8 mouse cellular contexts compared by ENCODE assay signal in the genomic region with DNA sequence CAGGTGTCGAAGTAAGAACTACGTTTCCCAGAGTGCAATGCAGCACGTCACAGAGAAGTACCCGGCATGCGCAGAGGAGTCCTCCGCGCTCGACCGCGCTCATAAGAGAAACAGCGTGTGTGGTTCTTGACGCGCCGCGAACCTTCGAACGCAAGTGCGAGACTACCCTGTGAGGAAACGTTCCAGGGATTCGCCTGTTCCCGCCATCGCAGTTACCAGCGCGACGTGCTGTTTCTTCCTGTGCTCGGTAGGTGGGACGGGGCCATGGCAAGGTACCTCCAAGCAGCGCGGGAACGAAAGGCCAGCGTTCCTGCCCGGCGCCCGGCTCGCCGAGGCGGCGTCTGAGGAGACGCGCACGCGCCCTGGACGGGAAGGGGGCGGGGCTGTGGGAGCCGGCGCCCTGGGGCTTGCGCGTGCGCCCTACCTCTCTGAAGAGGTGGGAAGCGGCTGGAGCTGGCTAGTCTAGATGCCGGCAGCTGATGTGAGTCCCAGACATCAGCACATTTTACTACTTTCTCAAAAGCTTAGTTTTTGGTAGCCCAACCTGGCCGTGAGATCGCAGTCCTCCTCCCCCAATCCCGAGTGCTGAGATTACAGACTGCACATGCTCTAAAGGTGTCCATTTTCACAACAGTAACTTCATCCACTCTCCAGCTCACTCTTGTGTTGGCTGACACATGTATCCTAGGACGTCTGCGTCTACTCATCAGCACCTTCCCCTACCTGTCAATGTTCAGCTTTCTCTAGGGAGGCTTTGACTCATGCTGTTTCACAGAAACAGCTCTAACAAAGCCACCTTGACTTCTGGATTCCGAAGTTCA. TPM values are rescaled to one million over a fixed set of nuclear protein-coding genes. Genes with fewer than 3 reads are reported as not detected.
A peak's percentile ranks its signal among the peaks of the same experiment; 100 is the strongest.
DNase-seq lines count a peak whose midpoint lies in the region; ATAC-seq and TF ChIP-seq lines count a peak whose summit lies in the region.

A gene (plus strand): TSS at position 79 of the 821 bp plus-strand sequence.

- no peak for TF ChIP-seq RAD21 in CH12.LX (IDR thresholded peaks at IDR 0.05; ENCODE audit: low read depth, low read length)

- H3K9me3 ChIP-seq in CH12.LX (replicated peaks; ENCODE audit: low read length), result no peaks in the 10 kb centered on the region
- H3K9me3 ChIP-seq in forebrain, embryonic 12.5 days, result no peaks in the 10 kb centered on the region
- H3K9me3 ChIP-seq in heart, postnatal 0 days (replicated peaks; ENCODE audit: control insufficient read depth, low read length), result no peaks in the 10 kb centered on the region
- H3K9me3 ChIP-seq in liver, embryonic 16.5 days (replicated peaks; ENCODE audit: control insufficient read depth, low read length), result no peaks in the 10 kb centered on the region
- H3K9me3 ChIP-seq in neural tube, embryonic 13.5 days, result no peaks in the 10 kb centered on the region

- peak; percentile 99 for TF ChIP-seq POLR2A in CH12.LX (IDR thresholded peaks at IDR 0.05; ENCODE audit: low read depth, low read length)
- peak; percentile 92 for TF ChIP-seq POLR2A in testis, adult 2 months (IDR thresholded peaks at IDR 0.05; ENCODE audit: control insufficient read depth, low read depth, low read length)

- no peak for TF ChIP-seq CTCF in CH12.LX (conservative IDR thresholded peaks at IDR 0.05 in 1 of 2, IDR thresholded peaks at IDR 0.05 in 1 of 2; ENCODE audit: low read depth in 2 of 2, low read length in 2 of 2)
- no peak for TF ChIP-seq CTCF in heart, postnatal 0 days (IDR thresholded peaks at IDR 0.05; ENCODE audit: low read depth)
- 0 out of 2 replicates have a peak, but pooled peaks have one; percentile 8 for TF ChIP-seq CTCF in testis, adult 2 months (IDR thresholded peaks at IDR 0.05; ENCODE audit: control insufficient read depth, insufficient read depth, insufficient replicate concordance, low read depth, low read length)

- peak within 1 kb of the TSS; percentile 95 for H3K4me2 ChIP-seq in CH12.LX (ENCODE audit: insufficient read depth, low read depth, poor library complexity, severe bottlenecking)
- H3K4me2 ChIP-seq in forebrain, embryonic 12.5 days, result peak within 1 kb of the TSS; percentile 81
- peak within 1 kb of the TSS; percentile 69 for H3K4me2 ChIP-seq in heart, postnatal 0 days (ENCODE audit: low read depth, low read length)
- H3K4me2 ChIP-seq in liver, embryonic 16.5 days (ENCODE audit: low read depth, low read length), result peak within 1 kb of the TSS; percentile 90
- peak within 1 kb of the TSS; percentile 70 for H3K4me2 ChIP-seq in neural tube, embryonic 13.5 days

- peak; percentile 98 for ATAC-seq in forebrain, embryonic 12.5 days (ENCODE audit: low FRiP score)
- peak; percentile 98 for ATAC-seq in heart, postnatal 0 days (ENCODE audit: insufficient read depth, low read depth)
- peak; percentile 97 for ATAC-seq in liver, embryonic 16.5 days (ENCODE audit: low read depth)
- peak; percentile 98 for ATAC-seq in neural tube, embryonic 13.5 days (ENCODE audit: low read depth)

- peaks cover 0 to 15% of the 10 kb centered on the region in 2 experiments for H3K36me3 ChIP-seq in CH12.LX (replicated peaks in 1 of 2; ENCODE audit: control insufficient read depth in 1 of 2, insufficient read depth in 1 of 2, low read length in 1 of 2)
- H3K36me3 ChIP-seq in forebrain, embryonic 12.5 days (replicated peaks), result no peaks in the 10 kb centered on the region
- no peaks in the 10 kb centered on the region for H3K36me3 ChIP-seq in heart, postnatal 0 days (replicated peaks; ENCODE audit: control insufficient read depth, insufficient read depth, low read length)
- H3K36me3 ChIP-seq in liver, embryonic 16.5 days (ENCODE audit: control insufficient read depth, insufficient read depth), result no peaks in the 10 kb centered on the region
- H3K36me3 ChIP-seq in neural tube, embryonic 13.5 days, result no peaks in the 10 kb centered on the region
- no peaks in the 10 kb centered on the region for H3K36me3 ChIP-seq in testis, adult 2 months (ENCODE audit: control insufficient read depth, insufficient read depth, low read length)

- peak within 1 kb of the TSS; percentile 83 for H3K27ac ChIP-seq in CH12.LX (ENCODE audit: insufficient read depth, low read depth)
- H3K27ac ChIP-seq in forebrain, embryonic 12.5 days, result peak within 1 kb of the TSS; percentile 92
- H3K27ac ChIP-seq in heart, postnatal 0 days (ENCODE audit: low read depth), result peak within 1 kb of the TSS; percentile 96
- peak within 1 kb of the TSS; percentile 98 for H3K27ac ChIP-seq in liver, embryonic 16.5 days (ENCODE audit: low read length)
- H3K27ac ChIP-seq in neural tube, embryonic 13.5 days (replicated peaks), result peak within 1 kb of the TSS; percentile 97
- peak within 1 kb of the TSS; percentile 97 for H3K27ac ChIP-seq in testis, adult 2 months (ENCODE audit: control insufficient read depth, insufficient read depth, low read depth, low read length)

- H3K79me2 ChIP-seq in CH12.LX (replicated peaks; ENCODE audit: control insufficient read depth, extremely low read depth, insufficient read depth, poor library complexity, severe bottlenecking), result peaks cover 5% of the 10 kb centered on the region

- H3K27me3 ChIP-seq in CH12.LX (replicated peaks), result no peaks in the 10 kb centered on the region
- no peaks in the 10 kb centered on the region for H3K27me3 ChIP-seq in forebrain, embryonic 12.5 days
- no peaks in the 10 kb centered on the region for H3K27me3 ChIP-seq in heart, postnatal 0 days (ENCODE audit: control insufficient read depth, insufficient read depth, low read length)
- no peaks in the 10 kb centered on the region for H3K27me3 ChIP-seq in liver, embryonic 16.5 days (ENCODE audit: control insufficient read depth, insufficient read depth, low read depth, low read length)
- no peaks in the 10 kb centered on the region for H3K27me3 ChIP-seq in neural tube, embryonic 13.5 days
- no peaks in the 10 kb centered on the region for H3K27me3 ChIP-seq in testis, adult 2 months (ENCODE audit: control insufficient read depth, insufficient read depth, low read length)

- WGBS in forebrain, embryonic 12.5 days, result 1% methylated on average over 57 of the region's 57 CpGs
- under 1% methylated on average over 57 of the region's 57 CpGs for WGBS in heart, postnatal 0 days
- WGBS in liver, embryonic 16.5 days (ENCODE audit: insufficient replicate concordance), result under 1% methylated on average over 54 of the region's 57 CpGs
- under 1% methylated on average over 57 of the region's 57 CpGs for WGBS in neural tube, embryonic 13.5 days

- peak within 1 kb of the TSS; percentile 61 for H3K9ac ChIP-seq in CH12.LX (ENCODE audit: insufficient read depth, low read depth)
- peak within 1 kb of the TSS; percentile 70 for H3K9ac ChIP-seq in forebrain, embryonic 12.5 days
- peak within 1 kb of the TSS; percentile 62 for H3K9ac ChIP-seq in heart, postnatal 0 days (replicated peaks; ENCODE audit: low read depth, low read length)
- peak within 1 kb of the TSS; percentile 83 for H3K9ac ChIP-seq in liver, embryonic 16.5 days (ENCODE audit: low read depth, low read length)
- peak within 1 kb of the TSS; percentile 74 for H3K9ac ChIP-seq in neural tube, embryonic 13.5 days

- dilution Hi-C loops in CH12.LX (cut with MboI; ENCODE audit: extremely low pct_ligation_motif_present, extremely low pct_unique_long_range_greater_than_20kb, low sequenced_read_pairs), result no loop called here

- peaks cover 9 to 66% of the 10 kb centered on the region in 2 experiments for H3K4me1 ChIP-seq in CH12.LX (ENCODE audit: control insufficient read depth in 1 of 2, insufficient read depth in 2 of 2)
- H3K4me1 ChIP-seq in forebrain, embryonic 12.5 days, result peaks cover 10% of the 10 kb centered on the region
- H3K4me1 ChIP-seq in heart, postnatal 0 days (ENCODE audit: control insufficient read depth, insufficient read depth), result peaks cover 11% of the 10 kb centered on the region; the same call in 1 of the 2 replicates
- H3K4me1 ChIP-seq in liver, embryonic 16.5 days (ENCODE audit: control insufficient read depth, low read depth, low read length), result peaks cover 25% of the 10 kb centered on the region
- H3K4me1 ChIP-seq in neural tube, embryonic 13.5 days (replicated peaks), result peaks cover 28% of the 10 kb centered on the region
- no peaks in the 10 kb centered on the region; the same call in 1 of the 2 replicates for H3K4me1 ChIP-seq in testis, adult 2 months (ENCODE audit: control insufficient read depth, insufficient read depth, low read length)

- TF ChIP-seq EP300 in CH12.LX (IDR thresholded peaks at IDR 0.05; ENCODE audit: low read length), result no peak
- no peak for TF ChIP-seq EP300 in heart, postnatal 0 days (IDR thresholded peaks at IDR 0.05; ENCODE audit: low read depth)

- in situ Hi-C loops in CH12.LX (cut with MboI; ENCODE audit: low pct_ligation_motif_present, low pct_unique_long_range_greater_than_20kb, low sequenced_read_pairs), result loop anchor here (10.0 kb wide), 1 partner anchor 465 kb away; no protein-coding TSS in a partner anchor

- DNase-seq in CH12.LX (ENCODE audit: extremely low read depth), result peak; percentile 91
- DNase-seq in c-Kit-positive CD71-positive TER-119-negative erythroid progenitor cells, embryonic 14.5 days (ENCODE audit: low read depth), result peak; percentile 88
- peak; percentile 87 for DNase-seq in heart, postnatal 0 days (ENCODE audit: low spot score)
- DNase-seq in kidney, postnatal 4 days, result peak; percentile 96 to 97

- peak within 1 kb of the TSS; percentile 65 to 70 (median 66) for H3K4me3 ChIP-seq in CH12.LX (replicated peaks in 1 of 3; ENCODE audit: low read depth in 2 of 3, low read length in 2 of 3, poor library complexity in 1 of 3)
- H3K4me3 ChIP-seq in forebrain, embryonic 12.5 days (replicated peaks), result peak within 1 kb of the TSS; percentile 59
- H3K4me3 ChIP-seq in heart, postnatal 0 days (ENCODE audit: low read depth, low read length), result peak within 1 kb of the TSS; percentile 63
- peak within 1 kb of the TSS; percentile 81 for H3K4me3 ChIP-seq in liver, embryonic 16.5 days (ENCODE audit: low read depth, low read length)
- H3K4me3 ChIP-seq in neural tube, embryonic 13.5 days, result peak within 1 kb of the TSS; percentile 64
- H3K4me3 ChIP-seq in testis, adult 2 months (ENCODE audit: control insufficient read depth, low read depth, low read length), result peak within 1 kb of the TSS; percentile 95

TF ChIP-seq in CH12.LX, 34 proteins besides CTCF, POLR2A, EP300 and RAD21 (continues in another document):
- TF ChIP-seq NELFE (IDR thresholded peaks at IDR 0.05; ENCODE audit: low read depth, low read length), result peak; percentile 98
- TF ChIP-seq JUN (IDR thresholded peaks at IDR 0.05; ENCODE audit: insufficient read depth, low read depth, low read length), result peak; percentile 10; the same call in 1 of the 2 replicates

RNA-seq across cellular contexts. Expression of the gene that starts here (rescaled TPM):
- total RNA-seq in CH12.LX (2012; rRNA removed) (45.9 and 55.6 TPM in 2 replicates), CH12.LX (2014; rRNA removed) (20.5 and 31.7 TPM in 2 replicates)
- 70.0 and 71.7 TPM in 2 replicates for polyA plus RNA-seq in CH12.LX (2012; ENCODE audit: insufficient read length, low read depth)
- 39.4 and 51.2 TPM in 2 replicates for polyA plus RNA-seq in forebrain, embryonic 12.5 days (2016; fragmentation: Nextera tagmentation; extraction: Ambion mirVana)
- total RNA-seq in heart, postnatal 0 days (2014; rRNA removed; ENCODE audit: low replicate concordance), result 15.9 and 20.7 TPM in 2 replicates
- polyA plus RNA-seq in heart, postnatal 0 days (2015; fragmentation: Nextera tagmentation; extraction: Ambion mirVana), result 21.9 and 25.3 TPM in 2 replicates
- polyA plus RNA-seq in liver, embryonic 16.5 days (2015; fragmentation: Nextera tagmentation; extraction: Ambion mirVana), result 20.8 and 28.6 TPM in 2 replicates
- polyA plus RNA-seq in neural tube, embryonic 13.5 days (2015; fragmentation: Nextera tagmentation; extraction: Ambion mirVana), result 48.3 and 51.3 TPM in 2 replicates
- polyA plus RNA-seq in testis, adult 2 months (2012; rRNA removed), result 405 and 485 TPM in 2 replicates

Comparison
In these comparisons a context has a peak if more than half of its experiments do, and no peak if none do; other contexts are left out.
1. Peak in every context shown above with its lines: DNase-seq, ATAC-seq, H3K4me3 ChIP-seq and H3K27ac ChIP-seq.